Mouse (Mus musculus) effector memory CD4-positive, alpha-beta T cell, adult 5 months (primary cell): ENCODE data around the gene Klk1b22. TPM values are rescaled to one million over a fixed set of nuclear protein-coding genes. Genes with fewer than 3 reads are reported as not detected.

Experiments
- polyA plus RNA-seq: library from polyadenylated mRNA; unstranded; fragments of 100-300 nt; shearing (Covaris generic); gene quantifications from one replicate; pipeline ENCODE4 v1.2.1, GENCODE M21; 2017

The Klk1b22 gene
- polyA plus RNA-seq = not detected

GRCm38 (mm10) chr7:44112373-44112772 is at the start of gene Klk1b22:
Gene Klk1b22, plus strand, starts transcription at chr7:44112673.

GRCm38 (mm10) chr7:44102028-44102427 is 10.4 kb upstream of the Klk1b22 start, which contains the start of gene Klk1b21:
Gene Klk1b21, plus strand, starts transcription at chr7:44102328.

GRCm38 (mm10) chr7:44136467-44136866 is 24.0 kb downstream of the Klk1b22 start, which contains the start of gene Klk1b16:
Gene Klk1b16, plus strand, starts transcription at chr7:44136767.

Other genes starting within 250 kb of the Klk1b22 start
- not detected for gene Klk4, start 231.5 kb upstream of the Klk1b22 start, polyA plus RNA-seq
- not detected for gene Klk15, start 178.9 kb upstream of the Klk1b22 start, polyA plus RNA-seq
- not detected for gene Klk1b8, start 162.0 kb upstream of the Klk1b22 start, polyA plus RNA-seq
- gene Klk1b1, start 145.9 kb upstream of the Klk1b22 start, polyA plus RNA-seq = not detected
- gene Klk1b9, start 136.6 kb upstream of the Klk1b22 start, polyA plus RNA-seq = not detected
- not detected for gene Klk1b11, start 116.8 kb upstream of the Klk1b22 start, polyA plus RNA-seq
- not detected for gene Klk1b26, start 100.5 kb upstream of the Klk1b22 start, polyA plus RNA-seq
- not detected for gene Klk1b27, start 60.4 kb upstream of the Klk1b22 start, polyA plus RNA-seq
- gene Klk1b21, start 10.3 kb upstream of the Klk1b22 start, polyA plus RNA-seq = not detected
- gene Klk1b16, start 24.1 kb downstream of the Klk1b22 start, polyA plus RNA-seq = not detected
- gene Klk1b24, start 75.6 kb downstream of the Klk1b22 start, polyA plus RNA-seq = not detected
- not detected for gene Klk1b3, start 85.5 kb downstream of the Klk1b22 start, polyA plus RNA-seq
- not detected for gene Klk1b4, start 94.8 kb downstream of the Klk1b22 start, polyA plus RNA-seq
- gene Klk1b5, start 103.3 kb downstream of the Klk1b22 start, polyA plus RNA-seq = not detected
- gene Klk1, start 112.7 kb downstream of the Klk1b22 start, polyA plus RNA-seq = not detected
- gene Gm36864, start 123.5 kb downstream of the Klk1b22 start, polyA plus RNA-seq = not detected
- gene 1700028J19Rik, start 134.0 kb downstream of the Klk1b22 start, polyA plus RNA-seq = 0.85 TPM
- gene 2410002F23Rik, start 134.0 kb downstream of the Klk1b22 start, polyA plus RNA-seq = 192 TPM
- gene Acp4, start 144.7 kb downstream of the Klk1b22 start, polyA plus RNA-seq = not detected
- gene Gm15517, start 148.8 kb downstream of the Klk1b22 start, polyA plus RNA-seq = not detected
- 0.12 TPM for gene Clec11a, start 194.2 kb downstream of the Klk1b22 start, polyA plus RNA-seq
- 0.47 TPM for gene Shank1, start 197.6 kb downstream of the Klk1b22 start, polyA plus RNA-seq